ENCODE assay signal across 8 mouse cellular contexts in the genomic region with DNA sequence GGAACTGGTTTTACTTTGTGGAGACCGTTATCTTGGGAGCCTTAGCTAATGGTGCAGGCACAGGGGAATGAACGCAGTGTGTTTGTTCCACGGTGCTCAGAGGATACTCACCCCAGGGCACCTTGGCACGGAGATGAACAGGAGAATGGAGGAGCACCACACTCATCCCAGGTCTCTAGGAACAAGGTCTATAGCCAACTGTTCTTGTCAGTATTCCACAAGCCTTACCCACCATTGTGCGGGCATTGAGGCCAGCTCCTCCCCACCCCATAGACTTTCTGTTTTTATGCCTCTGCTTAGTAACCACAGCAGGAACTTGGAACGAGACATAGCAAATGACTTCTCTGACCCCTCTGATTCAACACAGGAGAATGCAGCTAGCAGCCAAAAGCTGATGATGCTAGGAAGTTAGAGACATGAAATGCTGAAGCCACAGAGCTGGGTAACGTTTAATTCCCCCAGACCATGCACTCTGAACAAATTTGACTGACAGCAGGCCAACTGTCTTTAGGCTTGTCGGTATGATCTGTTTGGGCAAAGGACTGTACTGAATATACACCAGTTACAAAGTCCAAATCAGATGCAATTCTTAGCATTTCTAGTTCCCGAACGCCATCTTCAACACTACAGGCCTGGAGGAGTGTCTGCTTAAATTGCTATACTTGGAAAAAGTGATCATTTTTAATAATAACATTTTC.
A peak's percentile ranks its signal among the peaks of the same experiment; 100 is the strongest.
DNase-seq lines count a peak whose midpoint lies in the region; ATAC-seq lines count a peak whose summit lies in the region.

No protein-coding gene starts in this region.

- DNase-seq in cerebellum, postnatal 10 days: peak; percentile 20 to 21
- DNase-seq in cerebellum, adult 8-10 months: no peak
- peak; percentile 29 for DNase-seq in adrenal gland, postnatal 14 days
- DNase-seq in ovary, postnatal 36 days (ENCODE audit: low spot score): peak; percentile 8
- DNase-seq in spleen, adult 18-20 months: no peak
- no peak for DNase-seq in layer of hippocampus, adult 11-12 months (ENCODE audit: low spot score)

- H3K27me3 ChIP-seq in heart, embryonic 13.5 days (replicated peaks): no peaks in the 10 kb centered on the region
- H3K27me3 ChIP-seq in limb, embryonic 12.5 days: no peaks in the 10 kb centered on the region

- ATAC-seq in heart, embryonic 13.5 days (ENCODE audit: extremely low read depth, insufficient number of reproducible peaks, low FRiP score, low TSS enrichment): no peak
- no peak for ATAC-seq in limb, embryonic 12.5 days (ENCODE audit: insufficient number of reproducible peaks, insufficient read depth, low FRiP score, low TSS enrichment, low read depth)

- no peaks in the 10 kb centered on the region for H3K9me3 ChIP-seq in heart, embryonic 13.5 days
- H3K9me3 ChIP-seq in limb, embryonic 12.5 days: no peaks in the 10 kb centered on the region

- peaks cover 8% of the 10 kb centered on the region; the same call in 1 of the 2 replicates for H3K4me1 ChIP-seq in heart, embryonic 13.5 days
- peaks cover 10% of the 10 kb centered on the region for H3K4me1 ChIP-seq in limb, embryonic 12.5 days (replicated peaks)

- H3K27ac ChIP-seq in heart, embryonic 13.5 days (replicated peaks): peak overlapping the region; percentile 53
- H3K27ac ChIP-seq in limb, embryonic 12.5 days: peak overlapping the region; percentile 23; the same call in 1 of the 2 replicates

- H3K4me3 ChIP-seq in heart, embryonic 13.5 days: no peak overlapping the region
- H3K4me3 ChIP-seq in limb, embryonic 12.5 days (replicated peaks): no peak overlapping the region

- H3K9ac ChIP-seq in heart, embryonic 13.5 days: no peak overlapping the region
- H3K9ac ChIP-seq in limb, embryonic 12.5 days (replicated peaks): no peak overlapping the region

- WGBS in heart, embryonic 13.5 days: 60% methylated on average over 10 of the region's 10 CpGs
- 58% methylated on average over 10 of the region's 10 CpGs for WGBS in limb, embryonic 12.5 days

- H3K4me2 ChIP-seq in heart, embryonic 13.5 days: peak overlapping the region; percentile 33; the same call in 1 of the 2 replicates
- H3K4me2 ChIP-seq in limb, embryonic 12.5 days: peak overlapping the region; percentile 25; the same call in 1 of the 2 replicates

- H3K36me3 ChIP-seq in heart, embryonic 13.5 days: no peaks in the 10 kb centered on the region
- no peaks in the 10 kb centered on the region for H3K36me3 ChIP-seq in limb, embryonic 12.5 days

Comparison
In these comparisons a context has a peak if more than half of its experiments do, and no peak if none do; other contexts are left out.
1. DNase-seq: peak in cerebellum, postnatal 10 days (2 of 2), adrenal gland, postnatal 14 days (single experiment) and ovary, postnatal 36 days (single experiment); none in cerebellum, adult 8-10 months (single experiment), spleen, adult 18-20 months (0 of 2) and layer of hippocampus, adult 11-12 months (single experiment).